Mouse (Mus musculus) erythroid progenitor cell, adult 5-6 weeks (primary cell): Measurements from ENCODE around the gene Hoxc12. TPM values are rescaled to one million over a fixed set of nuclear protein-coding genes. Genes with fewer than 3 reads are reported as not detected.

Experiments used
- ATAC-seq: replicated peaks from 2 replicates; pipeline ENCODE4 v1.8.0; 2016; ENCODE audit warnings: moderate number of reproducible peaks, mild to moderate bottlenecking, moderate TSS enrichment, inconsistent platforms; ENCODE audit not compliant: poor library complexity, low FRiP score, severe bottlenecking
- total RNA-seq, 2 experiments: library from RNA; stranded (forward) in 1 of 2; stranded (reverse) in 1 of 2; fragments of 150-400 nt in 1 of 2; fragments of 186-747, 209-891 nt in 1 of 2; gene quantifications; 2 replicates each; pipeline versions ENCODE4 v1.2.3 to v1.2.4; 2015 to 2017; ENCODE audit warnings: low replicate concordance in 2 of 2

Hoxc12 gene
- total RNA-seq, 2 experiments from 2014 or later: not detected

- ATAC-seq: no peak
Measured at GRCm38 (mm10) chr15:102978615-102979515, 42.3 kb downstream of the Hoxc12 start.

- ATAC-seq: no peak
Measured at GRCm38 (mm10) chr15:102979936-102980335, 43.4 kb downstream of the Hoxc12 start.

GRCm38 (mm10) chr15:102980352-102980751, 43.8 kb downstream of the Hoxc12 start:
- no peak for ATAC-seq

- ATAC-seq: no peak
Measured at GRCm38 (mm10) chr15:102980912-102981311, 44.4 kb downstream of the Hoxc12 start.

GRCm38 (mm10) chr15:102981379-102982288, 45.1 kb downstream of the Hoxc12 start:
- ATAC-seq: no peak

GRCm38 (mm10) chr15:102983716-102984115, 47.2 kb downstream of the Hoxc12 start:
- no peak for ATAC-seq

GRCm38 (mm10) chr15:102984521-102984920, 48.0 kb downstream of the Hoxc12 start:
- no peak for ATAC-seq

- no peak for ATAC-seq
Measured at GRCm38 (mm10) chr15:102984925-102985324, 48.4 kb downstream of the Hoxc12 start.

GRCm38 (mm10) chr15:102987124-102987833, 50.7 kb downstream of the Hoxc12 start:
- 0 out of 2 replicates have a peak, but pooled peaks have one; percentile 61 for ATAC-seq

- no peak for ATAC-seq
Measured at GRCm38 (mm10) chr15:102988078-102988477, 51.5 kb downstream of the Hoxc12 start.

Other genes with a start within 250 kb of the Hoxc12 start
- 17.6 and 21.6 TPM in 2 replicates for gene Calcoco1, start 214.6 kb upstream of the Hoxc12 start, total RNA-seq (2015; ENCODE audit: low replicate concordance)
- gene Calcoco1, start 214.6 kb upstream of the Hoxc12 start, total RNA-seq (2017; ENCODE audit: low replicate concordance): 34.1 and 40.8 TPM in 2 replicates
- not detected in 2 replicates for gene Hoxc13, start 15.7 kb upstream of the Hoxc12 start, total RNA-seq (2015; ENCODE audit: low replicate concordance)
- not detected in 2 replicates for gene Hoxc13, start 15.7 kb upstream of the Hoxc12 start, total RNA-seq (2017; ENCODE audit: low replicate concordance)
- not detected in 2 replicates for gene Hoxc11, start 17.7 kb downstream of the Hoxc12 start, total RNA-seq (2015; ENCODE audit: low replicate concordance)
- gene Hoxc11, start 17.7 kb downstream of the Hoxc12 start, total RNA-seq (2017; ENCODE audit: low replicate concordance): not detected in 2 replicates
- not detected in 2 replicates for gene Hoxc10, start 30.0 kb downstream of the Hoxc12 start, total RNA-seq (2015; ENCODE audit: low replicate concordance)
- gene Hoxc10, start 30.0 kb downstream of the Hoxc12 start, total RNA-seq (2017; ENCODE audit: low replicate concordance): not detected in 2 replicates
- not detected in 2 replicates for gene Hoxc5, start 30.7 kb downstream of the Hoxc12 start, total RNA-seq (2015; ENCODE audit: low replicate concordance)
- not detected in 2 replicates for gene Hoxc5, start 30.7 kb downstream of the Hoxc12 start, total RNA-seq (2017; ENCODE audit: low replicate concordance)
- gene Hoxc9, start 39.7 kb downstream of the Hoxc12 start, total RNA-seq (2015; ENCODE audit: low replicate concordance): not detected in 2 replicates
- gene Hoxc9, start 39.7 kb downstream of the Hoxc12 start, total RNA-seq (2017; ENCODE audit: low replicate concordance): not detected in 2 replicates
- gene Hoxc8, start 53.9 kb downstream of the Hoxc12 start, total RNA-seq (2015; ENCODE audit: low replicate concordance): not detected in 2 replicates
- not detected in 2 replicates for gene Hoxc8, start 53.9 kb downstream of the Hoxc12 start, total RNA-seq (2017; ENCODE audit: low replicate concordance)
- 1.1 TPM in 1 of 2 replicates, not detected in the other for gene Hoxc6, start 61.5 kb downstream of the Hoxc12 start, total RNA-seq (2015; ENCODE audit: low replicate concordance)
- gene Hoxc6, start 61.5 kb downstream of the Hoxc12 start, total RNA-seq (2017; ENCODE audit: low replicate concordance): not detected in 2 replicates
- gene Hoxc4, start 82.2 kb downstream of the Hoxc12 start, total RNA-seq (2015; ENCODE audit: low replicate concordance): not detected in 2 replicates
- gene Hoxc4, start 82.2 kb downstream of the Hoxc12 start, total RNA-seq (2017; ENCODE audit: low replicate concordance): not detected in 2 replicates
- gene Smug1, start 230.3 kb downstream of the Hoxc12 start, total RNA-seq (2015; ENCODE audit: low replicate concordance): 3.6 TPM in 1 of 2 replicates, not detected in the other
- 0.26 and 0.91 TPM in 2 replicates for gene Smug1, start 230.3 kb downstream of the Hoxc12 start, total RNA-seq (2017; ENCODE audit: low replicate concordance)